Mouse (Mus musculus) ovary, postnatal 36 days (tissue): ENCODE measurements around the gene Map9.
"Not testable (repeated sequence)": the region's sequence is repeated elsewhere in the genome, so short reads cannot be mapped to it uniquely, and the experiment has no call there.

Experiments used
- DNase-seq: peaks from one replicate; pipeline ENCODE4 v3.0.0; 2022; ENCODE audit warnings: low spot score, mixed read lengths

The Map9 gene

GRCm38 (mm10) chr3:82412397-82412796 is 54.6 kb downstream of the Map9 start:
- DNase-seq: no peak

- DNase-seq: no peak
Measured at GRCm38 (mm10) chr3:82417958-82418357, 60.1 kb downstream of the Map9 start.

GRCm38 (mm10) chr3:82435351-82435750 is 77.5 kb downstream of the Map9 start:
- DNase-seq: no peak

- no peak for DNase-seq
Measured at GRCm38 (mm10) chr3:82440976-82441375, 83.1 kb downstream of the Map9 start.

GRCm38 (mm10) chr3:82441601-82442000 is 83.8 kb downstream of the Map9 start:
- not testable (repeated sequence) for DNase-seq
